Mouse (Mus musculus): ENCODE results near the gene Rtp2. TPM values are rescaled to one million over a fixed set of nuclear protein-coding genes. Genes with fewer than 3 reads are reported as not detected.
A peak's percentile ranks its signal among the peaks of the same experiment; 100 is the strongest.

Gene Rtp2
- total RNA-seq, 2 experiments from 2014 or later, result not detected

- intact Hi-C loops (cut with DNase I), result loop anchor here (1.0 kb wide), 2 partner anchors 348 to 446 kb away; no protein-coding TSS in a partner anchor
- peak; percentile 74 to 78 for DNase-seq
Observed at GRCm38 (mm10) chr16:23897984-23898586, 34.1 kb downstream of the Rtp2 start.

- intact Hi-C loops (cut with DNase I), result no loop called here
- no peak for DNase-seq
Observed at GRCm38 (mm10) chr16:23897486-23897885, 34.7 kb downstream of the Rtp2 start.

GRCm38 (mm10) chr16:23895135-23895534 lies 37.1 kb downstream of the Rtp2 start:
- DNase-seq, result no peak

GRCm38 (mm10) chr16:23890636-23891035 lies 41.6 kb downstream of the Rtp2 start, which contains the start of gene Sst:
TSS of gene Sst (minus strand) at chr16:23890958.
- intact Hi-C loops (cut with DNase I), result no loop called here
- no peak for DNase-seq

More at GRCm38 (mm10) chr16:23895135-23895534, 37.1 kb downstream of the Rtp2 start:
- intact Hi-C loops (cut with DNase I), result no loop called here

GRCm38 (mm10) chr16:23890151-23890550 lies 42.0 kb downstream of the Rtp2 start:
- DNase-seq, result peak; percentile 4 to 27
- intact Hi-C loops (cut with DNase I), result no loop called here

GRCm38 (mm10) chr16:23887910-23888579 lies 44.1 kb downstream of the Rtp2 start:
- no peak for DNase-seq
- intact Hi-C loops (cut with DNase I), result no loop called here

- intact Hi-C loops (cut with DNase I), result no loop called here
- DNase-seq, result no peak
Observed at GRCm38 (mm10) chr16:23885098-23885497, 47.1 kb downstream of the Rtp2 start.

Other genes starting within 250 kb of the Rtp2 start
- gene Sst, start 41.4 kb downstream of the Rtp2 start, total RNA-seq (2021), result not detected
- gene Gm37419, start 56.1 kb upstream of the Rtp2 start, total RNA-seq (2021), result not detected
- 1 to 10 TPM; 4.8 to 9.4 TPM for gene Bcl6, start 56.5 kb upstream of the Rtp2 start, total RNA-seq (2021)

Measured in heart, postnatal 10 days (tissue).